ENCODE assay signal across 12 mouse cellular contexts in genomic region chr4:54027565-54028237, GRCm38 (mm10).
DNase-seq lines count a peak whose midpoint lies in the region; ATAC-seq lines count a peak whose summit lies in the region.
"Had no signal": no experiment of that assay in that cellular context is flagged by ENCODE, and none has a peak within 500 bp of the region (broad histone marks: within the 10 kb centered on the region; RNA-seq: fewer than 3 reads in every experiment).

No protein-coding gene starts in this region.

- H3K27me3 ChIP-seq in forebrain, embryonic 10.5 days (ENCODE audit: poor library complexity, severe bottlenecking) = no peaks in the 10 kb centered on the region
- no peaks in the 10 kb centered on the region for H3K27me3 ChIP-seq in forebrain, embryonic 16.5 days (replicated peaks; ENCODE audit: control insufficient read depth, insufficient read depth, low read length)
- no peaks in the 10 kb centered on the region for H3K27me3 ChIP-seq in forebrain, embryonic 13.5 days
- H3K27me3 ChIP-seq in midbrain, embryonic 13.5 days = no peaks in the 10 kb centered on the region
- no peaks in the 10 kb centered on the region for H3K27me3 ChIP-seq in kidney, embryonic 14.5 days (ENCODE audit: control insufficient read depth, insufficient read depth, low read length)
- H3K27me3 ChIP-seq: kidney, embryonic 15.5 days had no signal

- no peaks in the 10 kb centered on the region for H3K36me3 ChIP-seq in forebrain, embryonic 10.5 days (replicated peaks)
- no peaks in the 10 kb centered on the region for H3K36me3 ChIP-seq in forebrain, embryonic 16.5 days (ENCODE audit: control insufficient read depth, insufficient read depth)
- H3K36me3 ChIP-seq in forebrain, embryonic 13.5 days (ENCODE audit: poor library complexity, severe bottlenecking) = no peaks in the 10 kb centered on the region
- no peaks in the 10 kb centered on the region for H3K36me3 ChIP-seq in midbrain, embryonic 13.5 days
- no peaks in the 10 kb centered on the region for H3K36me3 ChIP-seq in kidney, embryonic 14.5 days (ENCODE audit: control insufficient read depth, insufficient read depth, low read length)
- H3K36me3 ChIP-seq: kidney, embryonic 15.5 days had no signal

- no peak for ATAC-seq in forebrain, embryonic 16.5 days
- ATAC-seq in forebrain, embryonic 13.5 days = no peak
- no peak for ATAC-seq in midbrain, embryonic 13.5 days
- ATAC-seq in monocyte, adult 5-6 weeks (replicated peaks; ENCODE audit: insufficient number of reproducible peaks, low FRiP score, low TSS enrichment, poor library complexity, severe bottlenecking) = no peak
- no peak for ATAC-seq in kidney, embryonic 14.5 days (ENCODE audit: low FRiP score, low TSS enrichment)

- H3K4me3 ChIP-seq in forebrain, embryonic 10.5 days = no peak overlapping the region
- H3K4me3 ChIP-seq in forebrain, embryonic 16.5 days (replicated peaks; ENCODE audit: low read length) = no peak overlapping the region
- no peak overlapping the region for H3K4me3 ChIP-seq in forebrain, embryonic 13.5 days
- no peak overlapping the region for H3K4me3 ChIP-seq in midbrain, embryonic 13.5 days (replicated peaks)
- H3K4me3 ChIP-seq in kidney, embryonic 14.5 days (ENCODE audit: low read length) = no peak overlapping the region
- H3K4me3 ChIP-seq: kidney, embryonic 15.5 days had no signal

- H3K4me2 ChIP-seq in forebrain, embryonic 16.5 days (ENCODE audit: low read length) = no peak overlapping the region
- no peak overlapping the region for H3K4me2 ChIP-seq in forebrain, embryonic 13.5 days
- no peak overlapping the region; the same call in 1 of the 2 replicates for H3K4me2 ChIP-seq in midbrain, embryonic 13.5 days (replicated peaks)
- no peak overlapping the region for H3K4me2 ChIP-seq in kidney, embryonic 14.5 days (replicated peaks; ENCODE audit: low read depth, low read length)
- H3K4me2 ChIP-seq: kidney, embryonic 15.5 days had no signal

- no peak for DNase-seq in forebrain, embryonic 10.5 days (ENCODE audit: extremely low spot score, low spot score)
- DNase-seq in MN1 (ENCODE audit: low spot score) = peak; percentile 45
- no peak for DNase-seq in right cerebral cortex, postnatal 14 days
- DNase-seq: adrenal gland, postnatal 36 days; lung, adult 18-20 months; thymus, adult 18-20 months had no signal

- no peaks in the 10 kb centered on the region for H3K9me3 ChIP-seq in forebrain, embryonic 10.5 days
- no peaks in the 10 kb centered on the region for H3K9me3 ChIP-seq in forebrain, embryonic 16.5 days (ENCODE audit: control insufficient read depth, low read length)
- no peaks in the 10 kb centered on the region for H3K9me3 ChIP-seq in forebrain, embryonic 13.5 days (replicated peaks)
- no peaks in the 10 kb centered on the region for H3K9me3 ChIP-seq in midbrain, embryonic 13.5 days
- no peaks in the 10 kb centered on the region for H3K9me3 ChIP-seq in kidney, embryonic 14.5 days (ENCODE audit: control insufficient read depth, low read length)
- H3K9me3 ChIP-seq: kidney, embryonic 15.5 days had no signal

- H3K9ac ChIP-seq in forebrain, embryonic 16.5 days (replicated peaks; ENCODE audit: low read depth, low read length) = no peak overlapping the region
- H3K9ac ChIP-seq in forebrain, embryonic 13.5 days = no peak overlapping the region
- H3K9ac ChIP-seq in midbrain, embryonic 13.5 days (replicated peaks) = no peak overlapping the region
- no peak overlapping the region for H3K9ac ChIP-seq in kidney, embryonic 14.5 days (ENCODE audit: low read depth, low read length)
- H3K9ac ChIP-seq: kidney, embryonic 15.5 days had no signal

- WGBS in forebrain, embryonic 10.5 days = 21% methylated on average over 5 of the region's 5 CpGs
- whole genome bisulfite sequencing in forebrain, embryonic 16.5 days = 13% methylated on average over 5 of the region's 5 CpGs
- 10% methylated on average over 5 of the region's 5 CpGs for WGBS in forebrain, embryonic 13.5 days
- WGBS in midbrain, embryonic 13.5 days = 6% methylated on average over 5 of the region's 5 CpGs
- WGBS in kidney, embryonic 14.5 days = 48% methylated on average over 5 of the region's 5 CpGs

- peaks cover 58% of the 10 kb centered on the region for H3K4me1 ChIP-seq in forebrain, embryonic 10.5 days
- peaks cover 27% of the 10 kb centered on the region for H3K4me1 ChIP-seq in forebrain, embryonic 16.5 days (replicated peaks; ENCODE audit: control insufficient read depth, insufficient read depth, low read length)
- H3K4me1 ChIP-seq in forebrain, embryonic 13.5 days = peaks cover 41% of the 10 kb centered on the region
- H3K4me1 ChIP-seq in midbrain, embryonic 13.5 days (replicated peaks) = peaks cover 54% of the 10 kb centered on the region
- H3K4me1 ChIP-seq in kidney, embryonic 14.5 days (ENCODE audit: control insufficient read depth, insufficient read depth, low read length) = 0 out of 2 replicates have a peak, but pooled peaks cover 4% of the 10 kb centered on the region

- H3K27ac ChIP-seq in forebrain, embryonic 10.5 days = peak overlapping the region; percentile 84
- H3K27ac ChIP-seq in forebrain, embryonic 16.5 days (ENCODE audit: low read length) = no peak overlapping the region
- peak overlapping the region; percentile 57 for H3K27ac ChIP-seq in forebrain, embryonic 13.5 days
- H3K27ac ChIP-seq in midbrain, embryonic 13.5 days = peak overlapping the region; percentile 85
- H3K27ac ChIP-seq in kidney, embryonic 14.5 days (ENCODE audit: low read depth, low read length) = no peak overlapping the region
- H3K27ac ChIP-seq: kidney, embryonic 15.5 days had no signal

Comparison
In these comparisons a context has a peak if more than half of its experiments do, and no peak if none do; other contexts are left out.
1. H3K27ac ChIP-seq: peak in forebrain, embryonic 10.5 days (single experiment), forebrain, embryonic 13.5 days (single experiment) and midbrain, embryonic 13.5 days (single experiment); none in forebrain, embryonic 16.5 days (single experiment) and kidney, embryonic 14.5 days (single experiment).